Mouse (Mus musculus): ENCODE measurements around the gene Slc44a3.

DNA sequence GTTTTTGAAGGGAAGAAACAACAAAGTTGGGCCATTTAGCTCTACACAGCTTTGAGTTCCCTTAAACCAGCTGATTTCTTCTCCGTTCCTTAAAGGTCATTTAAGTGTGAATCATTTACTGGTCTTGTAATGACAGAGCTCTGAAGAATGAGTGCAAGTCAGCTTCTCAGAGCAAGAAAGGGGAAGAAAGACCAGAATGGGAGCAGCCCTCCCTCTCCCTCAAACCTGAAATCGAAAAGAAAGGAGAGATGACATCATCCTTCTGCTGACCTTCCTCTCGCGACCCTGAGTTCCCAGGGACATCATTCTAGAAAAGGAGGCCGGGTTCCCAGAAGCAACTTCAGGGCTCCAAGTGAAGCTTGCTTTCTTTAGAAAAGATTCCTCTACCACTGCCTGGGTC is 41.3 kb downstream of the Slc44a3 start:
- TF ChIP-seq CTCF (IDR thresholded peaks at IDR 0.05; ENCODE audit: borderline replicate concordance, insufficient read depth, low read depth, low read length), result no peak
- TF ChIP-seq POLR2A (IDR thresholded peaks at IDR 0.05; ENCODE audit: borderline replicate concordance, insufficient read depth, low read length), result no peak
